Mouse (Mus musculus) splenic B cell, adult 2 months (primary cell): Measurements from ENCODE around the gene Stard7.

Experiments
- DNase-seq: peaks from one replicate; pipeline ENCODE4 v3.0.0-alpha.2; 2011; ENCODE audit warnings: low read depth, low spot score
- H3K27me3 ChIP-seq: 2 replicates; pipeline ENCODE4 v1.6.1; 2012; ENCODE audit warnings: mild to moderate bottlenecking, low read length, moderate library complexity, mixed read lengths; ENCODE audit not compliant: control insufficient read depth, poor library complexity, insufficient read depth, severe bottlenecking
- H3K36me3 ChIP-seq: 2 replicates; pipeline ENCODE4 v1.6.1; 2012; ENCODE audit warnings: mild to moderate bottlenecking, low read length, moderate library complexity, mixed read lengths; ENCODE audit not compliant: control insufficient read depth, poor library complexity, insufficient read depth, severe bottlenecking

Stard7 gene

GRCm38 (mm10) chr2:127269491-127270299, at the start of gene Stard7:
TSS of gene Stard7 (plus strand) at chr2:127270218.
- H3K27me3 ChIP-seq: no peaks in the 10 kb centered on the region

GRCm38 (mm10) chr2:127225261-127225660, 44.8 kb upstream of the Stard7 start:
- Histone ChIP-seq H3K36me3 (peaks cover 27% of the 10 kb centered on the region), H3K27me3 (no peaks in the 10 kb centered on the region)
- DNase-seq: no peak

More at GRCm38 (mm10) chr2:127269491-127270299, at the start of gene Stard7:
- H3K36me3 ChIP-seq: no peaks in the 10 kb centered on the region
- peak; percentile 98 for DNase-seq

GRCm38 (mm10) chr2:127237897-127238610, 32.0 kb upstream of the Stard7 start:
- H3K36me3 ChIP-seq: peaks cover 36% of the 10 kb centered on the region

GRCm38 (mm10) chr2:127240065-127240464, 30.0 kb upstream of the Stard7 start:
- DNase-seq: no peak
- Histone ChIP-seq H3K27me3 (no peaks in the 10 kb centered on the region), H3K36me3 (peaks cover 35% of the 10 kb centered on the region)

More at GRCm38 (mm10) chr2:127237897-127238610, 32.0 kb upstream of the Stard7 start:
- no peak for DNase-seq
- H3K27me3 ChIP-seq: no peaks in the 10 kb centered on the region

GRCm38 (mm10) chr2:127247592-127248333, 22.3 kb upstream of the Stard7 start, which contains the start of the genes Ciao1 and Tmem127:
TSS of gene Ciao1 (minus strand) at chr2:127247816.
TSS of gene Tmem127 (plus strand) at chr2:127247908.
- DNase-seq: peak; percentile 99
- Histone ChIP-seq H3K27me3 (no peaks in the 10 kb centered on the region), H3K36me3 (peaks cover 15% of the 10 kb centered on the region)

- peaks cover 16% of the 10 kb centered on the region for H3K36me3 ChIP-seq
- H3K27me3 ChIP-seq: no peaks in the 10 kb centered on the region
- peak; percentile 53 for DNase-seq
Measured at GRCm38 (mm10) chr2:127248334-127249004, 21.5 kb upstream of the Stard7 start.

GRCm38 (mm10) chr2:127250291-127251008, 19.6 kb upstream of the Stard7 start:
- no peak for DNase-seq
- H3K27me3 ChIP-seq: no peaks in the 10 kb centered on the region
- peaks cover 10% of the 10 kb centered on the region for H3K36me3 ChIP-seq

GRCm38 (mm10) chr2:127251457-127251856, 18.6 kb upstream of the Stard7 start:
- Histone ChIP-seq H3K27me3 (no peaks in the 10 kb centered on the region), H3K36me3 (peaks cover 7% of the 10 kb centered on the region)
- no peak for DNase-seq

GRCm38 (mm10) chr2:127251880-127252527, 18.0 kb upstream of the Stard7 start:
- H3K27me3 ChIP-seq: no peaks in the 10 kb centered on the region
- peaks cover 9% of the 10 kb centered on the region for H3K36me3 ChIP-seq
- DNase-seq: no peak

- no peaks in the 10 kb centered on the region for H3K27me3 ChIP-seq
- no peak for DNase-seq
- H3K36me3 ChIP-seq: peaks cover 13% of the 10 kb centered on the region
Measured at GRCm38 (mm10) chr2:127252787-127253186, 17.2 kb upstream of the Stard7 start.

GRCm38 (mm10) chr2:127254604-127255134, 15.3 kb upstream of the Stard7 start:
- DNase-seq: no peak
- no peaks in the 10 kb centered on the region for H3K27me3 ChIP-seq

GRCm38 (mm10) chr2:127255294-127255693, 14.7 kb upstream of the Stard7 start:
- H3K36me3 ChIP-seq: peaks cover 15% of the 10 kb centered on the region
- no peak for DNase-seq
- H3K27me3 ChIP-seq: no peaks in the 10 kb centered on the region

More at GRCm38 (mm10) chr2:127254604-127255134, 15.3 kb upstream of the Stard7 start:
- H3K36me3 ChIP-seq: peaks cover 15% of the 10 kb centered on the region

GRCm38 (mm10) chr2:127259340-127259739, 10.7 kb upstream of the Stard7 start:
- DNase-seq: no peak
- Histone ChIP-seq H3K27me3 (no peaks in the 10 kb centered on the region), H3K36me3 (peaks cover 8% of the 10 kb centered on the region)
